Mouse (Mus musculus): ENCODE measurements around the gene Pttg1. TPM values are rescaled to one million over a fixed set of nuclear protein-coding genes. Genes with fewer than 3 reads are reported as not detected.

Gene Pttg1
- polyA plus RNA-seq, 1 experiment from 2014 or later: 66.8 TPM

- TF ChIP-seq CTCF (IDR thresholded peaks at IDR 0.05; ENCODE audit: low read depth) (no peak), EP300 (optimal IDR thresholded peaks at IDR 0.05) (no peak)
- Histone ChIP-seq H3K9ac (ENCODE audit: low read length) (no peak overlapping the region), H3K4me1 (replicated peaks; ENCODE audit: control insufficient read depth, insufficient read depth) (no peaks in the 10 kb centered on the region), H3K9me3 (ENCODE audit: control insufficient read depth, low read length) (no peaks in the 10 kb centered on the region), H3K4me2 (replicated peaks; ENCODE audit: low read depth) (no peak overlapping the region), H3K27me3 (ENCODE audit: control insufficient read depth, insufficient read depth, low read length) (no peaks in the 10 kb centered on the region), H3K27ac (replicated peaks) (no peak overlapping the region), H3K4me3 (ENCODE audit: low read depth, low read length) (no peak overlapping the region), H3K36me3 (ENCODE audit: control insufficient read depth, insufficient read depth, low read length) (peaks cover 43% of the 10 kb centered on the region)
- ATAC-seq (ENCODE audit: low FRiP score, low TSS enrichment): no peak
- no peak for DNase-seq (ENCODE audit: low spot score)
- WGBS: 94% methylated on average over 10 of the region's 10 CpGs
Measured at GRCm38 (mm10) chr11:43441121-43441520, 15.1 kb upstream of the Pttg1 start.

DNA sequence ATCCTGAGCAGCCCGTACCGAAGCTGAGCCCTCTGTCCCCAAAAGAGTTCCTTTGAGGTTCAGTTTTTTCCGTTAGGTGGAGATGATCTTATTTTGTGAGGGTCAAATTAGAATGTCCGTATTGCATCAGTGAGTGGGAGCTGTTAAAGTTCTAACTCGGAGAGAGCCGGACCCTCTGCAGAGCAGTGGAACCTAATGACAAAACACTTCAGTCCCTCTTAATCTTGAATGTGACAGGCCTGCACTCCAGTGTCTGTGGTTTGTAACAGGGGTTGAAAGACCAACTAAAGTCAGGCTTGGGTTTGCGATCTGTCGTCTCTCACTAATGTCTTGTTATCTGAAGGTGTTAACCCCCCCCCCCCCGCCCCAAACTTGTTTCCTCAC lies 8.0 kb upstream of the Pttg1 start:
- peak; percentile 55 for ATAC-seq (ENCODE audit: low FRiP score, low TSS enrichment)
- H3K9ac ChIP-seq (ENCODE audit: low read length): peak overlapping the region; percentile 86
- H3K27ac ChIP-seq (replicated peaks): peak overlapping the region; percentile 74
- 4% methylated on average over 9 of the region's 9 CpGs for WGBS
- no peaks in the 10 kb centered on the region for H3K4me1 ChIP-seq (replicated peaks; ENCODE audit: control insufficient read depth, insufficient read depth)
- no peaks in the 10 kb centered on the region for H3K9me3 ChIP-seq (ENCODE audit: control insufficient read depth, low read length)
- H3K4me2 ChIP-seq (replicated peaks; ENCODE audit: low read depth): peak overlapping the region; percentile 66
- peak overlapping the region; percentile 86 for H3K4me3 ChIP-seq (ENCODE audit: low read depth, low read length)
- H3K27me3 ChIP-seq (ENCODE audit: control insufficient read depth, insufficient read depth, low read length): no peaks in the 10 kb centered on the region
- TF ChIP-seq CTCF (IDR thresholded peaks at IDR 0.05; ENCODE audit: low read depth): no peak
- H3K36me3 ChIP-seq (ENCODE audit: control insufficient read depth, insufficient read depth, low read length): peaks cover under 1% of the 10 kb centered on the region
- no peak for DNase-seq (ENCODE audit: low spot score)

DNA sequence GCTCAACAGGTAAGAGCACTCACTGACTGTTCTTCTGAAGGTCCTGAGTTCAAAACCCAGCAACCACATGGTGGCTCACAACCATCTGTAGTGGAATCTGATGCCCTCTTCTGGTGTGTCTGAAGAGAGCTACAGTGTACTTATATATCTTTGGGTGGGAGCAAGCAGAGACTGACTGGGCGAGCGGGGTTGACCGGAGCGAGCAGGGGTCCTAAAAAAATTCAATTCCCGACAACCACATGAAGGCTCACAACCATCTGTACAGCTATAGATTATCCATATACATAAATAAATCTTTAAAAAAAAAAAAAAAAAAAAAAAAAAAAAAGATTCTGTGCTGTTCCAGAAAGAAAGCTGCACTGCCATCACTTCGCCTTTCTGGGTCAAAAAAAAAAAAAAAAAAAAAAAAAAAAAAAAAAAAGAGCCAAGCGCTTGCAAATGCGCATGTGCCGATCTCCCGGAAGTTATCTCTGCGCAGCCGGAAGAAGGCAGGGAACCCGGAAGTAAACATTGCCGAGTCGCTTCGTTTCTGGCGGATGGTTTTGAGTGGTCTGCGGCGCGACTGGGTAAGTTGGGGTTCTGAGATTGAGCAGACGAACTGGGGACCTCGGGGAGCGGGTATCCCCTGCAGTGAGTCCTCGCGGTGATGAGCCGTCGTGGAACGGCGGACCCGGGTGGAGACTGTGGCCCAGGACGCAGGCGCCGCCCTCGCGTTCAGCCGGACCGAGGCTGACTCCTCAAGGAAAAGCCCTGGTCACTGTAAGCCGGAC lies 7.4 kb upstream of the Pttg1 start, which contains the start of gene Slu7:
Gene Slu7 (plus strand): TSS at position 491 of the 770 bp plus-strand sequence.
- no peaks in the 10 kb centered on the region for H3K4me1 ChIP-seq (replicated peaks; ENCODE audit: control insufficient read depth, insufficient read depth)
- peak within 1 kb of the TSS; percentile 86 for H3K4me3 ChIP-seq (ENCODE audit: low read depth, low read length)
- peak within 1 kb of the TSS; percentile 86 for H3K9ac ChIP-seq (ENCODE audit: low read length)
- peak; percentile 78 for DNase-seq (ENCODE audit: low spot score)
- H3K27ac ChIP-seq (replicated peaks): peak within 1 kb of the TSS; percentile 74
- peak within 1 kb of the TSS; percentile 66 for H3K4me2 ChIP-seq (replicated peaks; ENCODE audit: low read depth)
- peak; percentile 92 for ATAC-seq (ENCODE audit: low FRiP score, low TSS enrichment)
- peak; percentile 39 for TF ChIP-seq CTCF (IDR thresholded peaks at IDR 0.05; ENCODE audit: low read depth)
- TF ChIP-seq EP300 (optimal IDR thresholded peaks at IDR 0.05): no peak
- no peaks in the 10 kb centered on the region for H3K27me3 ChIP-seq (ENCODE audit: control insufficient read depth, insufficient read depth, low read length)
- 7% methylated on average over 38 of the region's 38 CpGs for WGBS
- H3K9me3 ChIP-seq (ENCODE audit: control insufficient read depth, low read length): no peaks in the 10 kb centered on the region
- no peaks in the 10 kb centered on the region for H3K36me3 ChIP-seq (ENCODE audit: control insufficient read depth, insufficient read depth, low read length)

DNA sequence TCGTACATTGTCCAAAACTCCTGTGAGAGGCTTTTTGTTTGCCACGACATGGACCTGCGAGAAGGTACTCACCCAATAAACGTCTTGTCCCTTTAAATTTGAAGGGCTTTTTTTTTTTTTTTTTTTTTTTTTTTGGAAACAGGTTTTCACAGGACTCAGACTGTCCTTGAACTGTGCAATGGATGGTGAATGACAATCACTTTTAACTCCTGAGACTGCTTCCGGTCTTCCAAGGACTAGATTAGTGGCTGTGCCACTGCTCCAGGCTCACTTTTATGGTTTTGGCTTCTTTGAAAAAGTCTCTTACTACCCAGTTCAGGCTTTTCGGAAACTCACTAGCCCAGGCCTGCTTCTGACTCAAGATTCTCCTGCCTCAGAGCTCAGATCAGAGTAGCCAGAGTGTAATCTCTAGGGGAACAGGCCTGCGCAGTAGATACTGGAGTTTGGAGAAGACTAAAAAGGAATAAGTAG lies 398 bp upstream of the Pttg1 start:
- Histone ChIP-seq H3K4me3 (ENCODE audit: low read depth, low read length) (peak overlapping the region; percentile 48), H3K36me3 (ENCODE audit: control insufficient read depth, insufficient read depth, low read length) (no peaks in the 10 kb centered on the region), H3K9ac (ENCODE audit: low read length) (peak overlapping the region; percentile 45; the same call in 1 of the 2 replicates), H3K4me2 (replicated peaks; ENCODE audit: low read depth) (peak overlapping the region; percentile 44), H3K27me3 (ENCODE audit: control insufficient read depth, insufficient read depth, low read length) (no peaks in the 10 kb centered on the region), H3K9me3 (ENCODE audit: control insufficient read depth, low read length) (no peaks in the 10 kb centered on the region), H3K4me1 (replicated peaks; ENCODE audit: control insufficient read depth, insufficient read depth) (0 out of 2 replicates have a peak, but pooled peaks cover 2% of the 10 kb centered on the region), H3K27ac (replicated peaks) (peak overlapping the region; percentile 63; the same call in 1 of the 2 replicates)
- 16% methylated on average over 7 of the region's 7 CpGs for WGBS
- ATAC-seq (ENCODE audit: low FRiP score, low TSS enrichment) (0 out of 2 replicates have a peak, but pooled peaks have one; percentile 54), DNase-seq (ENCODE audit: low spot score) (peak; percentile 16)
- TF ChIP-seq EP300 (optimal IDR thresholded peaks at IDR 0.05) (no peak), CTCF (IDR thresholded peaks at IDR 0.05; ENCODE audit: low read depth) (no peak)

DNA sequence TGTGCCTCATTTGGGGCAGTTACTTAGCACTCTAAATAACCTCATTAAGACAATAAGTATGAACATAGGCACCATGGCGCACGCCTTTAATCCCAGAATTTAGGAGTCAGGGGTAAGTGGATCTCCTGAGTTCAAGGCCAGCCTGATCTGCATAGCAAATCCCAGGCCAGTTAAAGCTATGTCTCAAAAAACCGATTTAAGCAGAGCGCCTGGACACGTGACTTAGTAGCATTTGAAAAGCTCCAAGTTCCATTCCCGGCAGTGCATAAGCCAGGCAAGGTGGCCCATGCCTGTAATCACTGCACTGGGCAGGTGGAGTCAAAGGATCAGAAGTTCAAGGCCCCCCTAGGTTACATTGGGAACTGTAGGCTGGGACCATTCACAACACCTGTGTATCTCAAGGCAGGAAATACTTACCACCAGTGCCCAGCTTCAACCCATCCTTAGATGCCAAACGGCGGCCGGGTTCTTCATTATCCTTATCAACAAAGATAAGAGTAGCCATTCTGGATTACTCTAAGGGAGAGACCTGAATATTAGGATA lies 813 bp downstream of the Pttg1 start:
- H3K4me3 ChIP-seq (ENCODE audit: low read depth, low read length): peak overlapping the region; percentile 48; the same call in 1 of the 2 replicates
- ATAC-seq (ENCODE audit: low FRiP score, low TSS enrichment) (peak; percentile 56; the same call in 1 of the 2 replicates), DNase-seq (ENCODE audit: low spot score) (no peak)
- no peak overlapping the region; the same call in 1 of the 2 replicates for H3K9ac ChIP-seq (ENCODE audit: low read length)
- no peak overlapping the region for H3K27ac ChIP-seq (replicated peaks)
- peak overlapping the region; percentile 44 for H3K4me2 ChIP-seq (replicated peaks; ENCODE audit: low read depth)
- no peaks in the 10 kb centered on the region for H3K27me3 ChIP-seq (ENCODE audit: control insufficient read depth, insufficient read depth, low read length)
- no peaks in the 10 kb centered on the region for H3K9me3 ChIP-seq (ENCODE audit: control insufficient read depth, low read length)
- no peaks in the 10 kb centered on the region for H3K36me3 ChIP-seq (ENCODE audit: control insufficient read depth, insufficient read depth, low read length)
- H3K4me1 ChIP-seq (replicated peaks; ENCODE audit: control insufficient read depth, insufficient read depth): 0 out of 2 replicates have a peak, but pooled peaks cover 2% of the 10 kb centered on the region
- TF ChIP-seq CTCF (IDR thresholded peaks at IDR 0.05; ENCODE audit: low read depth): no peak
- WGBS: 83% methylated on average over 9 of the region's 9 CpGs

GRCm38 (mm10) chr11:43424386-43424785 lies 1.7 kb downstream of the Pttg1 start:
- WGBS: 74% methylated on average over 5 of the region's 5 CpGs
- Histone ChIP-seq H3K9ac (ENCODE audit: low read length) (no peak overlapping the region), H3K9me3 (ENCODE audit: control insufficient read depth, low read length) (no peaks in the 10 kb centered on the region), H3K4me2 (replicated peaks; ENCODE audit: low read depth) (no peak overlapping the region), H3K27me3 (ENCODE audit: control insufficient read depth, insufficient read depth, low read length) (no peaks in the 10 kb centered on the region), H3K36me3 (ENCODE audit: control insufficient read depth, insufficient read depth, low read length) (no peaks in the 10 kb centered on the region), H3K4me1 (replicated peaks; ENCODE audit: control insufficient read depth, insufficient read depth) (0 out of 2 replicates have a peak, but pooled peaks cover 2% of the 10 kb centered on the region), H3K27ac (replicated peaks) (no peak overlapping the region), H3K4me3 (ENCODE audit: low read depth, low read length) (no peak overlapping the region)
- DNase-seq (ENCODE audit: low spot score) (no peak), ATAC-seq (ENCODE audit: low FRiP score, low TSS enrichment) (no peak)
- TF ChIP-seq EP300 (optimal IDR thresholded peaks at IDR 0.05) (no peak), CTCF (IDR thresholded peaks at IDR 0.05; ENCODE audit: low read depth) (peak; percentile 57)
